Mouse (Mus musculus): ENCODE measurements around the gene Rhbg.

Rhbg gene

DNA sequence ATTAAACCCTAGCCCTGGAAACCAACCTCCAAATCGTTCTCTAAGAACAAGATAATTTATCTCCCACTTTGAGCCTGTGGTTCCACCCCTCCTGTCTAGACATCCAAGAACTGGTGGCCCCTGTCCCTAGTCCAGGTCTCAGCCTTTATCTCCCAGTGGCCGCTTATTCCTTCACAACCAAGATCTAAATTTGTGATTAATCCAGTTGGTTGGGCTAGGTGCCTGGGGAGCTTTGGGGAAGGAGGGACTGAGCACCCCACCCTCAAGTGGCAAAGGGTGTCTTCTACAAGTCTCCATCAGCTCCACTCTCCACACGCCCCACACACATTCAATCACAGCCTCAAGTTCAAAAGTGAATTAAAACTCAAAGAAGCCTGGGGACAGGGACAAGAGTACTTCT lies 48.0 kb downstream of the Rhbg start:
- peak; percentile 40 for DNase-seq

DNA sequence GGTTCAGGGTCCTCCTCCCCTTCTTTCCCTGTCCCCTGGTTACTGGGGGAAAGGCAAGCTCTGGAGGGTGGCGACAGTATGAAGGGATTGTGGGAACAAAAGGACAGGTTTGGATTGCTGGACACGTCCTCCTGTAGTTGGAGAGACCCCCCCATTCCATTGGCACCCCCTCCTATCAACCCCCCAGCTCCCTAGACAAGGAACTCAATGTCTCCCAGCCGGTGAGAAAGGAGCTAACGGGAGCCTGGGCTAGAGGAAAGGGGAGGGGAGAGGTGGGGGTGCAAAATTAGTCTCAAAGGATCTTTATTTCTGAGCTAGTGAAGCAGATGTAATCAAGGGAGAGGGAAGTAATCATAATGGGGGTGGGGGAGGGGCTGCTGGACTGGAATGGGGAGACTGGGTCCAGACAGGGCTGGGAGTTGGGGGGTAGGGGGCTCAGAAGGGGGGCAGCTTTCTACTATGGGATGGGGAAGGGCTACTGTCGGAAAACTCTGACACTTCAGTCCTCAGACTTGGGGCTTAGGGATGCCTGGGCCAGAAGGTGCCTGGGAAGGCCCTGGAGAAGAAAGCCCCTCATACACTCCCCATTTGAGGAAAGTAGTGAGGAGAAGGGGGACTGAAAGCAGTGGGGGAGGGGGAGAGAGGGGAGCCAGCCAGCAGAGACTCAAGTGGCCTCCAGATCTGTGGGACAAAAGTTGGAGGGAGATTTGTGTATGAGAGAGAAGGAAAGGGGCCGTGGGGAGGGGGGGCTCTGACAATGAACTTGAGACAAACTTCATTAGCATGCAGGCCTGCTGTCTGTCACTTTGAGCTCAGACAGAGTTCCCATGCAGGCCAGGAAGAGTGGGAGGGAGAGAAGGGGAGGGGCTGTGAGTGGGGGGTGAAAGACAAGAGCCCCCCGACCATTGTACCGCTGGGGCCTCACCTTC lies 48.7 kb downstream of the Rhbg start:
- DNase-seq, result peak; percentile 76

- DNase-seq, result peak; percentile 45
These were observed 49.3 kb downstream of the Rhbg start for GRCm38 (mm10) chr3:88205176-88205562.

DNA sequence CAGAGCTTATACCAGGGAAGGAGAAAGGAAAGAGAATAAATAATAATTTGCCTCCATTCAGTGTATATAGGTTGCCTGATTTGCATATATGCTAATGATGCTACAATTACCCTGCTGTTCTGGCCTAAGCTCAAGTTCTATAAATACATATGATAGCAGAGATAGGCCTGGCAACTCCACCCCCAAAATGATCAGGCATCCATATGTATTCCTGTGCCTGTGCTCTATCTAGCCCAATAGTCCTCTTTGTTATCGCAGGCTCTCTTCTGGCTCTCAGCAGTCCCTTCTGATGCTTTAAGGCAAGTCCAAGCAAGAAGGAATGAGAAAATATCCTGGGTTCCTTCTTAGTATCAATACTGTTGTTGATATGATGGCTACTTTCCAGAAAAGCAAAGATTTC lies 49.8 kb downstream of the Rhbg start:
- no peak for DNase-seq

GRCm38 (mm10) chr3:88203999-88204700 lies 50.4 kb downstream of the Rhbg start:
- peak; percentile 11 for DNase-seq

GRCm38 (mm10) chr3:88203456-88203855 lies 51.1 kb downstream of the Rhbg start:
- no peak for DNase-seq

- DNase-seq, result no peak
These were observed 51.5 kb downstream of the Rhbg start for GRCm38 (mm10) chr3:88202986-88203385.

GRCm38 (mm10) chr3:88201640-88202039 lies 52.9 kb downstream of the Rhbg start:
- peak; percentile 14 for DNase-seq

DNA sequence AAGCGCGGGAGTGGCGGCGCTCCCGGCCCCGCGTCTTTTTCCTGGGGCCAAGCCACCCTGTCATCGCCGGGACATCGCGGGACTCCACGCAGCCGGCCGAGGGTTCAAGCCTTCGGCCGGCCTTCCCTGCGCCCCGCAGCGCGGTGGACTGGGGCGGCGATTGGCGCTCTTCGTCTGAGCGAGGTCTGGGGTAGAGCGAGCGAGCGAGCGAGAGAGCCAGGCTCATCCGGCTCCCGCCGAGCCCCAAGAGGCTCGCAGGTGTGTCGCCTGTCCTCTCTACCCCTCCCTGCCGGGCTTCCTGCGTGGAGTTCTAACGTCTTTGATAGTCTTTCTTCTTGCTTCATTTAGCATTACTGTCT lies 53.6 kb downstream of the Rhbg start:
- DNase-seq, result no peak

GRCm38 (mm10) chr3:88200161-88200971 lies 54.1 kb downstream of the Rhbg start:
- DNase-seq, result peak; percentile 44

DNA sequence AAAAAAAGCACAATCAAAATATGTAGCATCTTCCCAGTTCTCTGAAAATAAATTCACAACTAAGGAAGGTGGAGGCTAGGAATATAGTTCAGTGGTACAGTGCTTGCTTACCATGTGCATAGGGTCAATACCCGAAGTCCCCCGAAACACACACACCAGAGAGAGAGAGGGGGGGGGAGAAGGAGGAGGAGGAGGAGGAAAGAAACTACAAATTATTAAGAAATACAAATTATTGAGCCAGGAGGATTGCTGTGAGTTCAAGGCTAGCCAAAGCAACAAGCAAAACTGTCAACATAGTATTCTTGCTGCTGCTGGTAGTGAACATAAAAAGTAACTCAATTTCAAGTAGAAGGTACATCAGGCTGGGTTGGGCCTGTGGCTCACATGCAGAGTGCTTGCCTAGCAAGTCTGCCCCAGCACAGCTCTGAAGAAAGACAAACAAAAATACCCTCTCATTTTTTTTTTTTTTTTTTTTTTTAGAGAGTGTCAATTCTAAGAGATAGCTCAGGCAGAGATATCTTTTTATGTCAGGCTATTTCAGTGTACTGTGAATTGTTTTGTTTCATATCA lies 54.9 kb downstream of the Rhbg start:
- no peak for DNase-seq

DNA sequence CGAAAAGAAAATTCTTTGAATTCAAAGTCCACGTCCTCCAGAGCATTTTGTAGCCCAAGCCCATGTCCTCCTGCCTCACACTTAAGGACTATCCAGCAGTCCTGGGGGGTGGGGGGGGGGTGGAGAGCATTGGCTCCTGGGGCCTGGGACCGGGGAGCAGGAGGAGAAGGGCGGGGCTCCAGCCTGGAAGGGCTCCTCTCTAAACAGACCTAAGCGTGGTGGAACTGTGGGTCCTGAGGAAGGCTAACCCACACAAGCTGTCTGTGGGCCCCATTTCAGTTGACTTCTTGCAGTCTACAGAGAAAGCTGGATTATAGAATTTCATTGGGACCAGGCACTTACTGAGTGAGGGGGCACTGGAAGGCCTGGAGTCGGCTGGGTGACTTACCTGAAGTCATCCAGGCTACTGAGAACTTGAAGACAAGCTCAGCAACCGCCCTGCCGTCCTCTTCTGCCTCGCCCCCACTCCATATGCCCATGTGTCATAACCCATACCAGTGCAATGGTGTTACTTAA lies 55.9 kb downstream of the Rhbg start:
- DNase-seq, result no peak

DNA sequence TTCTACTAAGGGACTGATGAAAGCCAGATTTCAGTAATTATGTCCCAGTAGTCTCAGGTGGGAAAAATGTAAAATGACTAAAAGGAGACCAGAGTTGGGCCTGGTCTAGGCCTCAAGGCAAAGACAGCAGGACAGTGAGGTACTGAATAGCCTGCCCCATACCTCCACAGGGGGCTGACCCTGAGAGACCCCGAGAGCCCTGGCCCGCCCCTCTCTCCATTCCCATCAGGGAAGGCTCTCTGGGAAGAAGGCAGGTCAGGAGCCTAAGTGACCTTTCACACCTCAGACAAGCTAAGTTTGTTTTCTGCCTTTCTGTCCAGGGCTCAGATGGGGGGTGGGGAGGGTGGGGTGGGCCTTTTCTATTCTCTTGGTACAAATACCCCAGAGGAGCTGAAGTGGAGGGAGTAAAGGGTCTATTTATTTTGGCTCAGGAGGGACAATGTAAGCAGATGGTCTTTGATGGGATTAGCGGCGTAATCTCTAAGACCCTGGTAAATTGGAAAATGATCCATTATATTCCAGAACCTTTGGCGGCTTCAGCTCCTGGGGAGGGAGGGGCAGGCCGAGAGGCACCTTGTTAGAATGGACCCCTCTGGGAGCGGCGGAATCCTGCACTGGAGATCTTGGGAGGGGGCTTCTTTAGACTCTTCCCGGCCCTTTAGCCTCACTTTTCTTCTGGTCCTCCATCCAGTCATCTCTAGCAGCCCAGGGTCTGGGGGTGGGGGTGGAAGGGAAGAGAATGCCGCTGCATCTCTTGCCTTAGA lies 56.6 kb downstream of the Rhbg start:
- DNase-seq, result no peak

Measured in right cerebral cortex, postnatal 4 days (tissue).